Mouse (Mus musculus) E14TG2a.4 (cell line): Measurements from ENCODE around the gene Spata48.

Experiments used
- CTCF ChIP-seq: conservative IDR thresholded peaks from 2 replicates; pipeline ENCODE4 v1.5.1; 2014; ENCODE audit warnings: low read length
- NANOG ChIP-seq: IDR thresholded peaks from 2 replicates; pipeline ENCODE4 v1.6.1; 2014; ENCODE audit warnings: borderline replicate concordance, low read length, mixed read lengths
- POU5F1 ChIP-seq: IDR thresholded peaks from 2 replicates; pipeline ENCODE4 v1.6.1; 2014; ENCODE audit warnings: low read length, borderline replicate concordance

GRCm38 (mm10) chr11:11512056-11512455 is 50.2 kb downstream of the Spata48 start:
- TF ChIP-seq CTCF, result no peak
- TF ChIP-seq POU5F1, result no peak
- TF ChIP-seq NANOG, result no peak
